Mouse (Mus musculus): ENCODE results near the gene Pla2g7.

Gene Pla2g7

GRCm38 (mm10) chr17:43581012-43581467 lies 13.1 kb downstream of the Pla2g7 start:
- DNase-seq: no peak

DNA sequence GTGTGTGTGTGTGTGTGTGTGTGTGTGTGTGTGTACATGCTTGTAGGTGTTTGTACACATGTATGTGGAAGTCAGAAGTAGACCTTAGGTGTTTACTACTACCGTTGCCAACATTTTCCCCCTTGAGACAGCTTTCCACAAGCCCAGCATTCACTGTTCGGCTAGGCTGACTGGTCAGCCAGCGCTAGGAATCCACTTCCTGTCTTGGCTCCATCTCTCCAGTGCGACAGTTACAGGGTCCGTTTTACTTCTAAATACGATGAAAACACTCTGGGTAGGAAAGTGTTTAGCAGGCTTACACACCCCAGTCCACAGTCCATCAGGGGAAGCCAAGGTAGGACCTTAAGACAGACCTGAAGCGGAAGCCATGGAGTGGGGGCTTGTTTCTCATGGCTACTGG lies 16.9 kb downstream of the Pla2g7 start:
- no peak for DNase-seq

DNA sequence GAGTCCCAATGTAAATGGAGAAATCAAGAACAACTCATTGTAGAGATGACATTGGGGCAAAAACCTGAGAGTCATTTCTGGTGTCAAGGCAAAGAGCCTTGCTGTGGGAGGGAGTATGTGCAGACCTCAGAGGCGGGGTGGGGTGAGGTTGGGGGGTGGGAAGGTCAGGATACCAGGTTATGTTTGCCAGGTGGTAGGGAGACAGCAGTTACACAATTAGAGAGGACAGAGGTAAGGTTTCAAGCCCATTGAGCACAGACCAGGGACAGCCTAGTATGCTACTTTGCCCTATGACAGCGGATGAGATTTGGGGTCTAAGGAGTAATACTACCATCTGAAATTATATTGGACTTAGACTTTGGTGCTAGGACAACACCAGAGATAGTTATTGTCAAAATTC lies 19.4 kb downstream of the Pla2g7 start:
- no peak for DNase-seq

DNA sequence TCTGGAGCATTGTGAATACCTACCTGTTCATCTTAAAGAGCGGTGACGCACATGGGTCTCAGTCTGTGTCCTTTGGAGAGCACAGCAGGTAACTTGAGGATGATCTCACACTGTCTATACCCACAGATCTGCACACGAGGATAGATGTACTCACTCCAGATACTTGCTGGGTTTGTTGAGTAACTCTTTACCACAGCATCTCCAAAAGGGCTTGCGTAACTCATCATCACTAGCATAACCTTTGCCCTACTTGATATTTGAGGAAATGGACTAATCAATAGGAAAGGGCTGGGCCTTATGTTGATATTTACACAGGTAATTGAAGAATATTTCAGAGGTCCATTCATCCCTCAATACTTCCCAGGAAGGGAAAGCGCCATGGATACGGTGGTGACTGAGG lies 21.9 kb downstream of the Pla2g7 start:
- no peak for DNase-seq

GRCm38 (mm10) chr17:43590531-43590930 lies 22.6 kb downstream of the Pla2g7 start:
- DNase-seq: no peak

GRCm38 (mm10) chr17:43592296-43593291 lies 24.7 kb downstream of the Pla2g7 start:
- DNase-seq: no peak

GRCm38 (mm10) chr17:43597742-43598141 lies 29.8 kb downstream of the Pla2g7 start:
- no peak for DNase-seq

DNA sequence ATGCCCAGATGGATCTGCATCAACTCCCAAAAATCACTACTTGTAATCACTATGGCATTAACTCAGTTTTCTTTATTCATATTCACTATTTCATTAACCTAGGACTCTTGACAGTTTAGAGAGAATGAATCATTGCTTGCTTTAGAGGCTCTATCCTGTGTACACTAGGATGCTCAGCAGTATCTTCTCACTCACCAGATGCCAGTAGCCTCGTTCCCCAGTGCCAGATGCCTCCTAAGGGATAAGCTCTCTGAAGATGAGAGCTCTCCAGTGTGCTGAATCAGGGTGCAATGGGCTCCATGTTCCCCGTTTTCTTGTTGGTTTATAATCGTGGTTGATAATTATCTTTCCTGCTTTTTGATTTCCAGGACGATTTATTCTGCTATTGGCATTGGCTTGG lies 30.8 kb downstream of the Pla2g7 start:
- no peak for DNase-seq

DNA sequence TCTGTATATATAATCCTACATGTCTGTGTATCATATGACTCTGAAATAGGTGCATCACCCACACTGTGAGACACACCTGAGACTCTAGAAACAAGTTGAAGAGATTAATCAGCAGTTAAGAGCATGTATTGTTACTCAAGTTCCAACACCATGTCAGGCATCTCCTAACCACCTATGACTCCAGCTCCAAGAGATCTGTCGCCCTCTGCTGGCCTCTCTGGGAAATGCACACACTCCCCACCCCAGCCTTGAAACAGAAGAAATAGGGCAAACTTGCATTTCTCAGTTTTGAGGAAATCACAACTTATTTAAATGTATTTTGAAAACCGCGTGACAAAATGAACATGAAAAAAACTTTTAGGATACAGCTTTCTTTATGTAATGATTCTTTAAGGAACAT lies 38.8 kb downstream of the Pla2g7 start:
- peak; percentile 21 to 42 for DNase-seq

- DNase-seq: peak; percentile 10 to 57
These were observed 43.7 kb downstream of the Pla2g7 start for GRCm38 (mm10) chr17:43611586-43611985.

DNA sequence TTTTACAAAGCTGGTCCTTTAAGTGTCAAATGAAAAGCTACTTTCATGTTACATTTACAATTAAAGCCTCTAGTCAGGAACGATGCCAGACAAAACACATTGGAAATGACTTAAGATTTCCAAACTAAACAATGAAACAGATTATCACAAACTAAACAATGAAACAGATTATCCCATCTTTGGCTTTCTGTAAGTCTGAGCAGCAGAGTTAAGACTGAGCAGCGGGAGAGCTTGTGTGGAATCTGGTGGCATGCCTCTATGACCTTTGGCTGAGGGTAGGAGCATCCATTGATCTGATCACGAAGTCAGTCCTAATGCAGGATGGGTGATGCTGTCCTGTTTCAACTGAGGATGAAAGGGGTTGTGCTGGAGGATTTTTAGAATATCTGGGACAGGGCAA lies 44.3 kb downstream of the Pla2g7 start:
- DNase-seq: no peak

DNA sequence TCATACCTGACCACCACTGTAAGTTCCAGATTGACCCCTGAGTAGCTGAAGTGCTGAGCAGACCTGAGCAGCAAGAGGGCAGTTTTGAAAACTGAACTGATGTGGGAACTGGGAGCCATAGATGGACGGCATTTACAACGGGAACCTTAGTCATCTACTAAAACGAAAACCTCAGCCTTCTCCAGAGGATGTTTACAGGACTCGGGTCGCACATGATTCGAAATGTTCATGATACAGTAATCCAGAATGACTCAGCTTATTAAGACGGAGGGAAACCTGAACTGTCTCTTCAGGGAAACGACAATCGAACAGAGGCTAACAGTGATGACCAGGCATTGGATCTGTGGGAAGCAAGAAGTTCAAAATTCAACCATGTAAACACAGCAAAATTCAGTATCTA lies 51.3 kb downstream of the Pla2g7 start:
- DNase-seq: no peak

- no peak for DNase-seq
These were observed 54.2 kb downstream of the Pla2g7 start for GRCm38 (mm10) chr17:43622076-43622475.

DNA sequence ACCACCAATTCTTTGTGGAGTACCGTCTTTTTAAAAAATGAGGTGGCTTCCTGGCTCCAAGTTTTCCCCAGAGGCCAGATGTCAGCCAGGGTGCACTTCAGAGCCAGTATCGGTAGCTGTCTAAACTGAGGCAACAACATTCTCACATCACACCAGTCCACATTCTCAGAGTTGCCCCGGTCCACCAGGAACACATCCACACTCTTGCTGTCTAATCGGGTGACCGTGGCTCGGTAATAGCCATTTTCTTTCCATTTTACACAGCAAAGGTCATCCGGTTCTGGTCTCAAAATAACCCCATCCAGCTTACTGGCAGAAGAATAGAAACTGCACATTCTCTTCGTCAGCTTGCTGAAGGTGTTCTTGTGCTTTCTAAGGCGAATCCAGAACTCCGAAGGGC lies 60.3 kb downstream of the Pla2g7 start:
- no peak for DNase-seq

DNA sequence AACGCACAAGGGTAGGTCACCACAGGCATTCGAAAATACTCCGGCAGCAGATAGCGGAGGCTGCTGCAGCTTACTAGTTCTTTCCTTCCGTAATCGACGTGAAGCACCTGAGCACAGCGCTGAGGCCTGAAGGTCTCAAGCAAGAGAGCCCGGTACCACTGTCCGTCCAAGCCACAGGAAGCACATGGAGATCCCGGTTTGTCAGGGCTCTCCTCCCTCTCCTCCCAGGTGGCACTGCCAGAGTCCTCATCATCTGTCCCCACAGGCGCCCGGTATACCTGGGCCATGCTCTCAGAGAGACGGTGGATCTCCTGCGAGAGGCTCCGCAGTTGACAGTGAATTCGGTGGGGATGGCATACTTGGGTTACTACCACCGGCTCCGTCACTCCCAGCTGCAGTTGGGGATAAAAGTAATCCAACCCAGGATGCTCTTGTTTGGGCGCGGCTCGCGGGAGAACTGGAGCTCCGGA lies 61.2 kb downstream of the Pla2g7 start:
- DNase-seq: no peak

- DNase-seq: no peak
These were observed 61.9 kb downstream of the Pla2g7 start, which contains the start of gene Tdrd6 for GRCm38 (mm10) chr17:43629496-43630426. Tdrd6 (minus strand) TSS chr17:43630299.

DNA sequence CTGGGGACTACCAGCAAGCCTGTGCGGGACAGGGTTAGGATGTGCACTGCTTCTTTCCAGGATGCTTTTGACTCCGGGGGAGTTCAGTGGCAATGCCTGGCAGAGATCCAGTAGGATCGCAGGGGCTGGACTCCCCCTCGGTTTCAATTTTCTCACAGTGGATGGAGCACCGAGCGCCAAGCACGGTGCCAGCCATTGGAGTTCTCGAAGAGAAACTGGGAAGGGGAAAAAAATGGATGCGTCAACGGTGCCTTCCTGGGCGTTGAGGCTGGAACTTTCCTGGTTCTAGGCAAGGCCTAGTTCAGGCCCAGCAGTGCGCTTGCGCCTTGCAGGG lies 62.5 kb downstream of the Pla2g7 start:
- DNase-seq: no peak

- no peak for DNase-seq
These were observed 69.2 kb downstream of the Pla2g7 start for GRCm38 (mm10) chr17:43637146-43637545.

- no peak for DNase-seq
These were observed 72.9 kb downstream of the Pla2g7 start for GRCm38 (mm10) chr17:43640825-43641224.

DNA sequence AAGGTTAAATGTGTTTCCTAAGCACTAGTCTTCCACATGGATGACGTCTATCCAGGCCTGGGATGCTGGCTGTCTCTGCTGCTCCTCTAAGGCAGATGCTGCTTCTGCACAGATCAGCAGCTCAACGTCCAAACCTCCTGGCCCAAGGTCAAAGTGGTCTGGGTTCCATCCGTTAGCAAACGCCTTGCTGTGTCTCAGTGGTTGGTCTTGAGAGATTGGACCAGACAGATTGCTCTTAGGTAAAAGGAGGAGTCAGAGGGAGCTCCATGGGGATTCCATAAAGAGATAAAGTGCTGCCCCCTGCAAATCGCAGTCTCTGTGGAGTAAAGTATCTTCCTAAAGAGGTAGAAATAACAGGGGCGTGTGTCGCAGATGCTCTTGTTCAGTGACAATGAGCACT lies 75.3 kb downstream of the Pla2g7 start:
- DNase-seq: no peak

- no peak for DNase-seq
These were observed 76.5 kb downstream of the Pla2g7 start for GRCm38 (mm10) chr17:43644375-43644774.

- DNase-seq: no peak
These were observed 77.2 kb downstream of the Pla2g7 start for GRCm38 (mm10) chr17:43645136-43645535.

- no peak for DNase-seq
These were observed 79.0 kb downstream of the Pla2g7 start for GRCm38 (mm10) chr17:43646925-43647324.
